Mouse (Mus musculus): ENCODE data around the gene Pdlim7. TPM values are rescaled to one million over a fixed set of nuclear protein-coding genes. Genes with fewer than 3 reads are reported as not detected.

Gene Pdlim7
- polyA plus RNA-seq, 1 experiment from 2014 or later: 200 TPM

GRCm38 (mm10) chr13:55464027-55464884 lies 49.2 kb downstream of the Pdlim7 start, which contains the start of gene Prr7:
Prr7 (plus strand) TSS chr13:55464267.
- peak within 1 kb of the TSS; percentile 47; the same call in 1 of the 2 replicates for H3K27ac ChIP-seq (ENCODE audit: low read length)

GRCm38 (mm10) chr13:55463399-55464026 lies 50.0 kb downstream of the Pdlim7 start:
- H3K4me3 ChIP-seq (ENCODE audit: low read length): peak overlapping the region; percentile 68
- H3K36me3 ChIP-seq (ENCODE audit: control insufficient read depth, insufficient read depth, low read length): peaks cover 17% of the 10 kb centered on the region
- WGBS: 13% methylated on average over 14 of the region's 14 CpGs
- no peak overlapping the region for H3K27ac ChIP-seq (ENCODE audit: low read length)
- H3K9me3 ChIP-seq (ENCODE audit: control insufficient read depth, low read length): no peaks in the 10 kb centered on the region
- no peak for ATAC-seq
- peaks cover 9% of the 10 kb centered on the region for H3K4me1 ChIP-seq (ENCODE audit: control insufficient read depth, insufficient read depth, low read length)
- H3K4me2 ChIP-seq (ENCODE audit: low read depth, low read length): peak overlapping the region; percentile 73
- peak overlapping the region; percentile 74 for H3K9ac ChIP-seq (ENCODE audit: low read depth, low read length)
- no peaks in the 10 kb centered on the region for H3K27me3 ChIP-seq (replicated peaks; ENCODE audit: control insufficient read depth, insufficient read depth, low read length)

More at GRCm38 (mm10) chr13:55464027-55464884, 49.2 kb downstream of the Pdlim7 start, which contains the start of gene Prr7:
- H3K4me2 ChIP-seq (ENCODE audit: low read depth, low read length): peak within 1 kb of the TSS; percentile 73
- 0 out of 2 replicates have a peak, but pooled peaks cover 3% of the 10 kb centered on the region for H3K27me3 ChIP-seq (replicated peaks; ENCODE audit: control insufficient read depth, insufficient read depth, low read length)
- H3K4me3 ChIP-seq (ENCODE audit: low read length): peak within 1 kb of the TSS; percentile 68
- peak within 1 kb of the TSS; percentile 74 for H3K9ac ChIP-seq (ENCODE audit: low read depth, low read length)
- peak; percentile 57 for ATAC-seq
- under 1% methylated on average over 82 of the region's 84 CpGs for WGBS
- H3K9me3 ChIP-seq (ENCODE audit: control insufficient read depth, low read length): no peaks in the 10 kb centered on the region
- peaks cover 9% of the 10 kb centered on the region for H3K4me1 ChIP-seq (ENCODE audit: control insufficient read depth, insufficient read depth, low read length)
- H3K36me3 ChIP-seq (ENCODE audit: control insufficient read depth, insufficient read depth, low read length): peaks cover 14% of the 10 kb centered on the region

GRCm38 (mm10) chr13:55462965-55463364 lies 50.5 kb downstream of the Pdlim7 start:
- no peak overlapping the region for H3K27ac ChIP-seq (ENCODE audit: low read length)
- H3K4me3 ChIP-seq (ENCODE audit: low read length): no peak overlapping the region
- no peak overlapping the region for H3K4me2 ChIP-seq (ENCODE audit: low read depth, low read length)
- peaks cover 9% of the 10 kb centered on the region for H3K4me1 ChIP-seq (ENCODE audit: control insufficient read depth, insufficient read depth, low read length)
- no peaks in the 10 kb centered on the region for H3K9me3 ChIP-seq (ENCODE audit: control insufficient read depth, low read length)
- ATAC-seq: no peak
- H3K27me3 ChIP-seq (replicated peaks; ENCODE audit: control insufficient read depth, insufficient read depth, low read length): no peaks in the 10 kb centered on the region
- peaks cover 19% of the 10 kb centered on the region for H3K36me3 ChIP-seq (ENCODE audit: control insufficient read depth, insufficient read depth, low read length)
- WGBS: 59% methylated on average over 2 of the region's 2 CpGs
- H3K9ac ChIP-seq (ENCODE audit: low read depth, low read length): no peak overlapping the region

- peak; percentile 36; the same call in 1 of the 2 replicates for ATAC-seq
- Histone ChIP-seq H3K4me3 (ENCODE audit: low read length) (no peak overlapping the region), H3K27me3 (replicated peaks; ENCODE audit: control insufficient read depth, insufficient read depth, low read length) (no peaks in the 10 kb centered on the region), H3K4me1 (ENCODE audit: control insufficient read depth, insufficient read depth, low read length) (peaks cover 10% of the 10 kb centered on the region), H3K9me3 (ENCODE audit: control insufficient read depth, low read length) (no peaks in the 10 kb centered on the region), H3K36me3 (ENCODE audit: control insufficient read depth, insufficient read depth, low read length) (peaks cover 22% of the 10 kb centered on the region), H3K9ac (ENCODE audit: low read depth, low read length) (no peak overlapping the region), H3K27ac (ENCODE audit: low read length) (no peak overlapping the region), H3K4me2 (ENCODE audit: low read depth, low read length) (no peak overlapping the region)
- WGBS: 86% methylated on average over 16 of the region's 16 CpGs
These were observed 61.5 kb downstream of the Pdlim7 start for GRCm38 (mm10) chr13:55451785-55452549.

- no peak overlapping the region for H3K4me2 ChIP-seq (ENCODE audit: low read depth, low read length)
- 91% methylated on average over 10 of the region's 10 CpGs for WGBS
- H3K27ac ChIP-seq (ENCODE audit: low read length): no peak overlapping the region
- H3K36me3 ChIP-seq (ENCODE audit: control insufficient read depth, insufficient read depth, low read length): peaks cover 22% of the 10 kb centered on the region
- H3K9ac ChIP-seq (ENCODE audit: low read depth, low read length): no peak overlapping the region
- H3K4me3 ChIP-seq (ENCODE audit: low read length): no peak overlapping the region
- ATAC-seq: no peak
- no peaks in the 10 kb centered on the region for H3K9me3 ChIP-seq (ENCODE audit: control insufficient read depth, low read length)
- no peaks in the 10 kb centered on the region for H3K27me3 ChIP-seq (replicated peaks; ENCODE audit: control insufficient read depth, insufficient read depth, low read length)
- H3K4me1 ChIP-seq (ENCODE audit: control insufficient read depth, insufficient read depth, low read length): peaks cover 17% of the 10 kb centered on the region
These were observed 62.2 kb downstream of the Pdlim7 start for GRCm38 (mm10) chr13:55451296-55451695.

GRCm38 (mm10) chr13:55450511-55450980 lies 62.9 kb downstream of the Pdlim7 start:
- no peaks in the 10 kb centered on the region for H3K27me3 ChIP-seq (replicated peaks; ENCODE audit: control insufficient read depth, insufficient read depth, low read length)
- no peak overlapping the region for H3K4me3 ChIP-seq (ENCODE audit: low read length)
- H3K9ac ChIP-seq (ENCODE audit: low read depth, low read length): no peak overlapping the region
- WGBS: 89% methylated on average over 11 of the region's 11 CpGs
- peaks cover 22% of the 10 kb centered on the region for H3K36me3 ChIP-seq (ENCODE audit: control insufficient read depth, insufficient read depth, low read length)
- H3K4me1 ChIP-seq (ENCODE audit: control insufficient read depth, insufficient read depth, low read length): peaks cover 22% of the 10 kb centered on the region
- no peak overlapping the region for H3K27ac ChIP-seq (ENCODE audit: low read length)
- no peak for ATAC-seq
- no peak overlapping the region for H3K4me2 ChIP-seq (ENCODE audit: low read depth, low read length)
- no peaks in the 10 kb centered on the region for H3K9me3 ChIP-seq (ENCODE audit: control insufficient read depth, low read length)

GRCm38 (mm10) chr13:55449679-55450441 lies 63.6 kb downstream of the Pdlim7 start:
- no peak overlapping the region for H3K9ac ChIP-seq (ENCODE audit: low read depth, low read length)
- 79% methylated on average over 17 of the region's 17 CpGs for whole genome bisulfite sequencing
- H3K4me2 ChIP-seq (ENCODE audit: low read depth, low read length): no peak overlapping the region
- peaks cover 22% of the 10 kb centered on the region for H3K4me1 ChIP-seq (ENCODE audit: control insufficient read depth, insufficient read depth, low read length)
- H3K27ac ChIP-seq (ENCODE audit: low read length): no peak overlapping the region
- H3K36me3 ChIP-seq (ENCODE audit: control insufficient read depth, insufficient read depth, low read length): peaks cover 22% of the 10 kb centered on the region
- H3K4me3 ChIP-seq (ENCODE audit: low read length): no peak overlapping the region
- H3K9me3 ChIP-seq (ENCODE audit: control insufficient read depth, low read length): no peaks in the 10 kb centered on the region
- ATAC-seq: no peak
- no peaks in the 10 kb centered on the region for H3K27me3 ChIP-seq (replicated peaks; ENCODE audit: control insufficient read depth, insufficient read depth, low read length)

GRCm38 (mm10) chr13:55449205-55449604 lies 64.3 kb downstream of the Pdlim7 start:
- no peaks in the 10 kb centered on the region for H3K9me3 ChIP-seq (ENCODE audit: control insufficient read depth, low read length)
- no peak overlapping the region for H3K27ac ChIP-seq (ENCODE audit: low read length)
- no peaks in the 10 kb centered on the region for H3K27me3 ChIP-seq (replicated peaks; ENCODE audit: control insufficient read depth, insufficient read depth, low read length)
- H3K4me1 ChIP-seq (ENCODE audit: control insufficient read depth, insufficient read depth, low read length): peaks cover 22% of the 10 kb centered on the region
- H3K9ac ChIP-seq (ENCODE audit: low read depth, low read length): no peak overlapping the region
- 90% methylated on average over 9 of the region's 9 CpGs for WGBS
- H3K4me2 ChIP-seq (ENCODE audit: low read depth, low read length): no peak overlapping the region
- H3K4me3 ChIP-seq (ENCODE audit: low read length): no peak overlapping the region
- ATAC-seq: no peak
- H3K36me3 ChIP-seq (ENCODE audit: control insufficient read depth, insufficient read depth, low read length): peaks cover 18% of the 10 kb centered on the region

Measured in intestine, embryonic 16.5 days (tissue).